Mouse (Mus musculus) forelimb bud, embryonic 11.5 days (tissue): ENCODE measurements around the gene Hist1h4j.

Experiments
- DNase-seq: peaks from one replicate; pipeline ENCODE4 v3.0.0-alpha.2; 2012; ENCODE audit warnings: low read depth, low spot score

Hist1h4j gene

DNA sequence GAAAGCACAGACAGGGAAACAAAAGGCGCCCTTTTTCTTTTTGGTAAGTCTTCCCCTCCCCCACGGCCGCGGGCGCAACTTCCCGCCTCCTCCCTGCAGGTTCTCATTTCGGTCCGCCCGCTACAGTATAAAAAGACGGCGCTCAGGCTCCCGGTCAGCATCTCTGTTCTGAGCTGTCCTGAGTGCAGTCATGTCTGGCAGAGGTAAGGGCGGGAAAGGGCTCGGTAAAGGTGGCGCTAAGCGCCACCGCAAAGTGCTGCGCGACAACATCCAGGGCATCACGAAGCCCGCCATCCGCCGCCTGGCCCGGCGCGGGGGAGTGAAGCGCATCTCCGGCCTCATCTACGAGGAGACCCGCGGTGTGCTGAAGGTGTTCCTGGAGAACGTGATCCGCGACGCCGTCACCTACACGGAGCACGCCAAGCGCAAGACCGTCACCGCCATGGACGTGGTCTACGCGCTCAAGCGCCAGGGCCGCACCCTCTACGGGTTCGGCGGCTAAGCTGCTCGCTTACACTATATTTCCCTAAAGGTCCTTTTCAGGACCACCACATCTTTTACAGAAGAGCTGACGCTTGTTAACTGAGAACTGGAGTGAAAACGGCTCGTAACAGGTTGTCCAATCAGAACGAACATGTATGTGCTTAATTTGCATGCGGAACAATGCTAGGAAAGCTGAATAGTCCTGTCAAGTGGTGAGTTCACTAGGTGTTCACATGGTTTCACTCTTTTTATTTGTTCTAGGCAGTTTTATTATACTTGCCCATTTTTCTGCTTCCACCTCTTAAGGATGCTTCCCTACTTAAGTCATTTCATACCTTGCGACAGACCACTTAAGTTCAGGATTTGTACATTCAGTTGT lies at the start of gene Hist1h4j:
Gene Hist1h4j, plus strand, starts transcription at position 159 of the 862 bp plus-strand sequence.
- peak; percentile 92 for DNase-seq

DNA sequence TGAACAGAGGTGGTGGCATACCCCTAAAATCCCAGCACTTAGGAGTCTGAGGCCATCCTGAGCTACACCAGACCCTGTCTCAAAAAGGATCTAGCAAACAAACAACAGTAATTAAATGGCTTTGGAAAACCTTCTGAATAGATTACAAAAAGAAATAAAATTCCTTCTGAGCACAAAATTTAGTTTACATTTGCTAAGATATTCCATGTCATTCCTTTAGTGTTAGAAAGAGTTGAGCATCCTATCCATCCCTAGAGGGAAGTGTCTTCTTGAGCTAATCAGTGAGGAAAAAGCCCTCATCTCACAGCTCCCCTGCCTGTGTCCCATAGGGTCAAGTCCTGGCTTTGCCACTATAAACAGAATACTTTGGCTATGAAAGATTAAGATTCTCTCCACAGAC lies 37.1 kb upstream of the Hist1h4j start, which contains the start of gene Olfr1359:
Gene Olfr1359, plus strand, starts transcription at position 301 of the 400 bp plus-strand sequence.
- no peak for DNase-seq

DNA sequence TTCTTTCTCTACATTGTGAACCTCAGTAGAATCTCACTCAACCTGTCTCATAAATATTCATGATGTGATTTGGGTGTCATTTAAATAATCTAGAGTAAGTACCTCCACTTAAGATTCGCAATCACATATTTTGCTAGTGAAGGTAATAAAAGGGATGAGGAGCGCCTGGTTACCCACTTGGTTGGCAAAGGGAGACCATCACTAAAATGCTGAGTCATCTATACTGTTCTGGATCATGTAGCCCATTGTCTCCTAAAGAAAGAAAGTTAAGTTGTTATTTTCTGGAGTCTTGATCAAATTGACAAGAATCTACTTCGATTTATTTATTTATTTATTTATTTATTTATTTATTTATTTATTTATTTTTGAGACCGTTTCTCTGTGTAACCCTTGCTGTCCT lies 28.2 kb upstream of the Hist1h4j start:
- DNase-seq = no peak

DNA sequence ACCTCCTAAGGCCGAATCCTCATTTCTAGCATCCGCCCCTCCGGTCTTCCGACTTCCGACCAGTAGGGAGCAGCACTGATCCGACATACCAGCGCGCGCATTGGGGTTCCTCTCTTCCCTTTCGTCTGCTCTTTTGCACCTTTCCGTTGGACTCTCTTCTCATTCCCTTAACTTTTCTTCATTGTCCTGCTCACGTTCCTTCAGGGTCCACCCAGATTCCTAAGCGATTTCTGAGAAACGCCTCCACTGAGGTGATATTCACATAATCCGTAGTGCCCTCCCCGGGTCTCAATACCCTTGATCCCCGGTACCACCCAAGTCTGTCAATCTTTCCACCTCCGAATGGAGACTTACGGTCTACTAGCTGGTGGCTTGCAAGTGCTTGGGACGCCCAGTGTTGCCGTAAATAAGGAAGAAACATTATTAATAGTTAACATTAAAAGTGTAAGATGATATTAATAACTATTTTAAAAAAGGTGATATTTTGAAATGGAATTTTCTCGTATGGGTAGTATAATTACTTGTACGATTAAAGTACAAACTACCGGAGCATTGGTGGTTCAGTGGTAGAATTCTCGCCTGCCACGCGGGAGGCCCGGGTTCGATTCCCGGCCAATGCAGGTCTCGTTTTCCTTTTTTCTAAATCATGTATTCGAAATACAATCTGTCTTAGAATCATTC lies 24.7 kb upstream of the Hist1h4j start:
- DNase-seq = peak; percentile 87

DNA sequence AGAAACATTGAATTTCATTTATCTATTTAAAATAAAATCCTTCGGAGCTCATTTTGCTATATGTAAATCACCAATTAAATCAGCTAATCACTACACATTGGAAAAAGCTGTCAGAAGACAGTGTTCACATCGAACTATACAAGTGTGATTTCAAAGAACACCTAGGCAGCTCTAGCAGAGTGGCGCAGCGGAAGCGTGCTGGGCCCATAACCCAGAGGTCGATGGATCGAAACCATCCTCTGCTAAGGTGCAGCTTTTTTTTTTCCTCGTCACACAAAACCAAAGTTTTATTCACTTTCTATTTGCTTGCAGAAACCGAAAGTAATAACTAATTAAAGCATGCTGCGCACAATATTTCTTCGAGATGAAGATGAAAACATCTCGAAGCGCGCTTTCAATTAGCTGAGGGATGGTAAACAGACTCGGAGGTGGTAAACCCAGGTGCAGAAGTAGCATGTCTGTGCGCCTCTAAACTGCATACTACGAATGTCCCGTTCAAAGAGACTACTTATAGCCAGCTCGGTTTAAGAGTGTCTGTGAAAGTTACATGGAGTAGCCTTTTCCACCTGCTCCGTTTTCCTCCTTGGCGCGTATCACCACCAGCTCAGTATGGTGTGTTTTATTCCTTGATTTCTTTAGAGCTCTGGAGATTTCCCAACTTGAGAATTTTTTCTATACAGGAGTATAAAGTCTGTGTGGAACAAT lies 23.9 kb upstream of the Hist1h4j start:
- peak; percentile 81 for DNase-seq

DNA sequence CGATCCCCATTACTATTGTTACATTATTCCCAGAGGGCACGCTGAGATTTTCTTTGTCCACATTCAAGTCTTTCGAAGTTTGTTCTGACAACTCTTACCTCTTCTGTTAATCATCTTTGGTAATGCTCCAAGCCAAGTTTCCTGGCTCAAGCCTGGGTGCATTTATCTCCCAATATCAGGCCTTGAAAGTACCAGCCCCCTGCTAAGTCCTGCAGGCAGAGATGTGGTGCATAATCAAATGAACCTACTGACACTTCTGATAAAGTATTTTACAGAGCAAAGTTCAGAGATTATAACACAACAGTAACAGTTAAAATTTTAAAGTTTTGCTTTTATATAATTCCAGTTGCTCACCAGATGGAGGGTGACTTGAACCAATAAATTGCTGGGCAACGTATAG lies 23.2 kb upstream of the Hist1h4j start:
- DNase-seq = no peak

DNA sequence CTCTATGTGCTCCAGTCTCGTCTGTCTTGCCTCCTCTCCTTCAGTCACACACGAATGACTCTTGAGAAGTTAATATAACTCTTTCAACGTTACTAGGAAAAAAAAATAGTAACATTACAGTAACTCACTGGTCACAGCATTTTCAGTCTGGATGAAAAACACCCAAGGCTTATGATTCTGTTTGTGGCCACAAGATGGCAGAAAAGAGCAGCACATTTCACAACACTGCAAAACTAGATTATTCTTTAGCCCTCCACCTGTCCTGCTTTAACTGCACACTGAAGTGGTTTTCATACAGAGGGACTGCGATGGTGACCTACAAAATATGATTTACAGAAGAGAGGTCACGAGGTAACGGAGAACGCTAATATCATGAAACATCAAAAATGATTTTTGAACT lies 20.1 kb upstream of the Hist1h4j start:
- peak; percentile 79 for DNase-seq

DNA sequence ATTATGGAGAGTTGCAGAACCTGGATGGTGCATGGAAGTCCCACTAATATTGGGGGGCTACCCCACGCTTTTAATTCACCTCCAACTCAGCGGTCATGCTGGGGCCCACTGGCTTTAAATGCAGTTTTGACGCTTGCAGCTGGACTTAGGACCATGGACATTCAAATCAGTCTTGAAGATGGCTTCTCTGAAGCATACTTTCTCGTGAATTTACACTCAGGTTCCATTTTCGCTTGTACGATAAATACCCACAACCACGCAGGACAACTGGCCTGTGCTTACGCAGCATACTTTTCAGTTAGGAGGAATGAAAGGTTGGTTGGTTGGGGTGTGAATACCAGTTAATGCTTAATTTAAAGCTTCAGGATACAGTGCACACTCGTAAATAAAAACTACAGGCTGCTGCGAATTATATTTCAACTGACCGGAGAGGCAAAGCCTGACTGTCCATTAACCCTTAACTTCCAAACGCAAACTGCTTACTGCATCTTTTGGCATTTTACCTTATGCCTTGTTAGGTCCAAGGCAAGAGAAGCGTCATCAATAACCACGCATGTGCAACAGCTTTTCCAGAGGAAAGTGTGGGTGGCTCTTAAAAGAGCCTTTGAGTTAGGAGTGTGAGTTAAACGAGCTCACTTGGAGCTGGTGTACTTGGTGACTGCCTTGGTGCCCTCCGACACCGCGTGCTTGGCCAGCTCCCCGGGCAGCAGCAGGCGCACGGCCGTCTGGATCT lies 19.6 kb upstream of the Hist1h4j start:
- DNase-seq = peak; percentile 47

DNA sequence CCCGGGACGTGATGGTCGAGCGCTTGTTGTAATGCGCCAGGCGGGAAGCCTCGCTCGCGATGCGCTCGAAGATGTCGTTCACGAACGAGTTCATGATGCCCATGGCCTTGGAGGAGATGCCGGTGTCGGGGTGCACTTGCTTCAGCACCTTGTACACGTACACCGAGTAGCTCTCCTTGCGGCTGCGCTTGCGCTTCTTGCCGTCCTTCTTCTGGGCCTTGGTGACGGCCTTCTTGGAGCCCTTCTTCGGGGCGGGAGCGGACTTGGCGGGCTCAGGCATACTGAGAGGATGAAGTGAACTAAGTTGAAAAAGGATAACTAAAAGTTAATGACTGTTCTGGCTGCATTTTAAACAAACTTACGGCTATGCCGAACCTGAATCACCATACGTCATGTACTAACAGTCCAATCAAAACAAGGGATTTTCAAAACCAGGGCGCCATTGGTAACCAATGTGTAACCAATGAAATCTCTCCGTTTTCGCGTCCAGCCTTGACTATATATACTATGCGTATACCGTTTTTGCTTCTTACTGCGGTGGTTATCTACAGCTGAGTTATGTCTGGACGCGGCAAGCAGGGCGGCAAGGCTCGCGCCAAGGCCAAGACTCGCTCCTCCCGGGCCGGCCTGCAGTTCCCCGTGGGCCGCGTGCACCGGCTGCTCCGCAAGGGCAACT lies 18.9 kb upstream of the Hist1h4j start, which contains the start of the genes Hist1h2bl and Hist1h2ai:
Gene Hist1h2bl, minus strand, starts transcription at position 280 of the 676 bp plus-strand sequence.
Gene Hist1h2ai, plus strand, starts transcription at position 559 of the 676 bp plus-strand sequence.
- peak; percentile 96 for DNase-seq

DNA sequence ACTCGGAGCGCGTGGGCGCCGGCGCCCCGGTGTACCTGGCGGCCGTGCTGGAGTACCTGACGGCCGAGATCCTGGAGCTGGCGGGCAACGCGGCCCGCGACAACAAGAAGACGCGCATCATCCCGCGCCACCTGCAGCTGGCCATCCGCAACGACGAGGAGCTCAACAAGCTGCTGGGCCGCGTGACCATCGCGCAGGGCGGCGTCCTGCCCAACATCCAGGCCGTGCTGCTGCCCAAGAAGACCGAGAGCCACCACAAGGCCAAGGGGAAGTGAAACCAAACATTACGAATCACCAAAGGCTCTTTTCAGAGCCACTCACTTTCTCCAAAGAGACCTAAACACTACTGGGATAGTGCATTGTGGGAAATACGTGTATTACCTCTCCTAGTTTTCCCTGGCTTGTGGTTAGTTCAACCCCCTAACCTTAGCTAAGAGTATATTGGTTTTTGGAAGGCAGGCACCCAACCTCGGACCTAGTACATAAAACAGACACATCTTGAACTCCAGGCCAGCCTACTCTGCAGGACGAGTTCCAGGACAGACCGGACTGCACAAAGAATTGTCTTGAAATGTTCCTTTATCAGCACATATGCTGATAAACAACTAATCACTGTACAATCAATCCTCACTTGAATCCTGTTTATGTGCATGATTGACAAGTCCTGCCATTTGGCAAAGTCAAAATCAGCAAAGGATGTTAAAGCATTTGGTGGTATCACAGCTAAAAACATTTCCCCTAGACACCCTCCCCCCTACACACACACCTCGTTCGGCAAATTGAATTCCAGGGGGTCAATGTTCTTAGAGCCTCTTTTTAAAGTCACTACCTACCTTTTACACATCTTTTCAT lies 18.1 kb upstream of the Hist1h4j start:
- peak; percentile 77 for DNase-seq

DNA sequence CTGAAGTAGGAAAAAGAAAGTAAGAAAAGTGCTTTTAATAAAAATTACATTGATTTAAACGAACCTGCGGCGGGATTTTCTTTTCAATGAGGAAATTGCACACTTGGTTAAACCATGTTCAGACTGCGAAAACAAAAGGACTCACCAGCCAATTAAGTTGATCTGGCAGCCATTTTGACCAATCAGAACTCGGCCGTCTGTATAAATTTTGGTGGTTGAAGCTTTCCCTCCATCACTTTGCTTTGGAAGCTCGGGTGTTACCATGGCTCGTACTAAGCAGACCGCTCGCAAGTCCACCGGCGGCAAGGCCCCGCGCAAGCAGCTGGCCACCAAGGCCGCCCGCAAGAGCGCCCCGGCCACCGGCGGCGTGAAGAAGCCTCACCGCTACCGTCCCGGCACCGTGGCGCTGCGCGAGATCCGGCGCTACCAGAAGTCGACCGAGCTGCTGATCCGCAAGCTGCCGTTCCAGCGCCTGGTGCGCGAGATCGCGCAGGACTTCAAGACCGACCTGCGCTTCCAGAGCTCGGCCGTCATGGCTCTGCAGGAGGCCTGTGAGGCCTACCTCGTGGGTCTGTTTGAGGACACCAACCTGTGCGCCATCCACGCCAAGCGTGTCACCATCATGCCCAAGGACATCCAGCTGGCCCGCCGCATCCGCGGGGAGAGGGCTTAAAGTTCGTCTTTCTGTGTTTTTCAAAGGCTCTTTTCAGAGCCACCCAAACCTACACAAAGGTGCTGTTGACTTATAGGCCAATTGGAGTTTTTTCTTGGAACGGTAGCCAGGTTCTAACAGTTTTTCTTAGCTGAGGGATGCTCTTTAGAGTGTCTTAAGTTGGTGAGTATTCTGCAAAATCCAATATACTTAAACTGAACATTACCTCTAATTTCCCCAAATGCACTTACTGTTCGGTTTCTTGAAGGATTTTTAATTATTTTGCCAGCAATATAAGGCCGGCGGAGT lies 17.2 kb upstream of the Hist1h4j start, which contains the start of gene Hist1h3h:
Gene Hist1h3h, plus strand, starts transcription at position 263 of the 961 bp plus-strand sequence.
- DNase-seq = peak; percentile 96

DNA sequence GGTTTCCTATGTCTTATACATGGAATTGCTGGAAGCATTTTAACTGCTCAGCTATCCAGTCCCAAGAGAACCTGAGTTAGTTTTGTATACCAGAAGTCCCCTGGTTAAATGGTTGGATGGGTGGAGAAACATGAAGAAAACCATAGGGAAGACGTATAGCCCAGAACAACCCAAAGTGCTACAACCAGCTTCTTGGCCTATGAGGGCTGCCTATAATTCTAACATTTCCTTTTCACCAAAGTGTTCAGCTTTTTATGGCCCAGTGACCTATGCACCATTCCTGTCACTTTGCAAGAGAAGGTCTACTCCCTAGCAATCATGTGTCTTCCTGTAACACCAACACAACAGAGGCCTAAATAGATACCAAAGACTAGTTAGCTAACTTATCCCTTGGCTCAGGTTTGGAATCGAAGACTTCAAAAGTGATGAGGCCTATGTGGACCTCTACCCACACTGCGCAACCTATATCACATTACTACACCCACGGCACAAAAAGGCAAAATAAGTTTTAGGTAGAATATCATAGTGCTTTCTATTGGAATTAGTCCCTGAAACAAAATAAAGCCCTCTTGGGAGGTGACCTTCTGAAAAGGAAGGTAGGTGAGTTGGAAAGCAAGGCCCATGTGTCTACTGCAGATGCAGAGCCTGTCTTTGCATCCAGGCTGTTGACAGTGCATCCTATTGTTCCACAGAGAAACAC lies 16.3 kb upstream of the Hist1h4j start:
- peak; percentile 55 for DNase-seq

DNA sequence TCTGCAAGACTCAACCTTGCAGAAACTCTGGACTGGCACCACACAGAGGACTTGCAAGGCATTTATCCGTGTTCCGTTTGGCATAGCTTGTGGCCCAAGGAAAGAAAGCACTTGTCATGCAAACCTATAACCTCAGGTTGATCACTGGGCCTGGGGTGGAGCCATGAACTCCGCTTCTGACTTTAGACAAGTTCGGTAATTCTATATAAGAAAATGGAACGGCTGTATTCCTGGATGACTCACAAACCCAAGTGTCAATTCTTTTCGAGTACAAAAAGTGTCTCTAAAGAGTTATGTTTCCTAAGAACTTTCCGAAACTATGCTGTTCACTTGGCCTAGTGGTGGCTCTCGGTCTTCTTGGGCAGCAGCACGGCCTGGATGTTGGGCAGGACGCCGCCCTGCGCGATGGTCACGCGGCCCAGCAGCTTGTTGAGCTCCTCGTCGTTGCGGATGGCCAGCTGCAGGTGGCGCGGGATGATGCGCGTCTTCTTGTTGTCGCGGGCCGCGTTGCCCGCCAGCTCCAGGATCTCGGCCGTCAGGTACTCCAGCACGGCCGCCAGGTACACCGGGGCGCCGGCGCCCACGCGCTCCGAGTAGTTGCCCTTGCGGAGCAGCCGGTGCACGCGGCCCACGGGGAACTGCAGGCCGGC lies 13.6 kb upstream of the Hist1h4j start:
- DNase-seq = peak; percentile 43

DNA sequence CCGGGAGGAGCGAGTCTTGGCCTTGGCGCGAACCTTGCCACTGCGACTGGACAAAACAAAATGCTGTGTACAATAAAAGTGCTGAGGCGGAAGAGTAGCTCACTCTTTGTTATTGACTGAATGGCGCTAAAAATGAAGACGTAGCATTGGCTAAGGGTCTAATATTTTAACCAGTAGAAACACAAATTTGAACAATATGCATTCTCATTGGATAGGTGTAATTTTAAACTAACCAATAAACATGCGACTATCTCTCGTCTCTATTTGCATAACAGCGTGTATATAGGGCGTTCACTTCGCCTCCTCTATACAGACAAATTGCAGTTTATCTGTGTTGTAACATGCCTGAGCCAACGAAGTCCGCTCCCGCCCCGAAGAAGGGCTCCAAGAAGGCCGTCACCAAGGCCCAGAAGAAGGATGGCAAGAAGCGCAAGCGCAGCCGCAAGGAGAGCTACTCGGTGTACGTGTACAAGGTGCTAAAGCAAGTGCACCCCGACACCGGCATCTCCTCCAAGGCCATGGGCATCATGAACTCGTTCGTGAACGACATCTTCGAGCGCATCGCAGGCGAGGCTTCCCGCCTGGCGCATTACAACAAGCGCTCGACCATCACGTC lies 13.0 kb upstream of the Hist1h4j start, which contains the start of gene Hist1h2bm:
Gene Hist1h2bm, plus strand, starts transcription at position 288 of the 616 bp plus-strand sequence.
- peak; percentile 95 for DNase-seq

DNA sequence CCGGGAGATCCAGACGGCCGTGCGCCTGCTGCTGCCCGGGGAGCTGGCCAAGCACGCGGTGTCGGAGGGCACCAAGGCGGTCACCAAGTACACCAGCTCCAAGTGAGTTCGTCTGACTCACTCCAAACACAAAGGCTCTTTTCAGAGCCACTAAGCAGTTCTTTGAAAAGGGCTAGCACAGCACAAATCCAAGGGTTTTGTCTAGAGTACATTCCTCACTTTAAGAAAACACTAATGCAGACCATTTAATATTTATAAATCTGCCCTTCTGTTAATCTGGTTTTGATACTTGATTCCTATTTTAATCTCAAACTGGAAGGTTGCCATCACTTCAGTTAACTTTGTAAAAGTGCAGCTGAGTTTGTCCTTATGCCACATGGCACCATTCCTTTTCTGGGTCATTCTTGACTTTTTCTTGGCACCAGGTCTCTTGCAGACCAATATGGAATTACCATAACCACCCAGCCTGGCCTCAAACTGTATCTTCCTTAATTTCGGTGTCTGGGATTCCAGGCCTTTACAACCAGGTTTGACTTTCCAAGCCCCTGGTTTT lies 12.4 kb upstream of the Hist1h4j start:
- peak; percentile 68 for DNase-seq
